Comparison of ENCODE assay signal across 15 mouse cellular contexts in genomic region chr5:53261999-53262398, GRCm38 (mm10). TPM values are rescaled to one million over a fixed set of nuclear protein-coding genes. Genes with fewer than 3 reads are reported as not detected.
"Had no signal": no experiment of that assay in that cellular context is flagged by ENCODE, and none has a peak within 500 bp of the region (broad histone marks: within the 10 kb centered on the region; RNA-seq: fewer than 3 reads in every experiment).

No protein-coding gene starts in this region.

- H3K27ac ChIP-seq: midbrain, embryonic 10.5 days; midbrain, embryonic 12.5 days; neural tube, embryonic 12.5 days had no signal

- ATAC-seq: midbrain, embryonic 16.5 days had no signal

- H3K9ac ChIP-seq: lung, embryonic 14.5 days; midbrain, embryonic 12.5 days; neural tube, embryonic 12.5 days had no signal

- H3K4me3 ChIP-seq: midbrain, embryonic 10.5 days; midbrain, embryonic 12.5 days; neural tube, embryonic 12.5 days had no signal

- H3K4me2 ChIP-seq: lung, embryonic 14.5 days; midbrain, embryonic 12.5 days; neural tube, embryonic 12.5 days had no signal

- DNase-seq: lung, adult 18-20 months; lung, embryonic 14.5 days; lung, postnatal 10 days; lung, postnatal 4 days; midbrain, embryonic 14.5 days; right cerebral cortex, postnatal 14 days; spleen, adult 18-20 months; thymus, adult 18-20 months; thymus, postnatal 25 days; thymus, postnatal 4 days had no signal

- H3K9me3 ChIP-seq: midbrain, embryonic 12.5 days had no signal

- H3K36me3 ChIP-seq: midbrain, embryonic 10.5 days; midbrain, embryonic 12.5 days; neural tube, embryonic 12.5 days had no signal

RNA-seq across cellular contexts. Expression of gene Sel1l3, which starts 48.3 kb away (rescaled TPM):
- total RNA-seq: megakaryocyte-erythroid progenitor cell, adult 5-6 weeks had no signal
